Mouse (Mus musculus) urinary bladder, adult 2 months (tissue): ENCODE results near the gene A930009A15Rik. TPM values are rescaled to one million over a fixed set of nuclear protein-coding genes. Genes with fewer than 3 reads are reported as not detected.

ENCODE experiments used
- polyA plus RNA-seq: library from polyadenylated mRNA; depleted of rRNA; stranded (reverse); fragments of >200 nt; gene quantifications from 2 replicates; pipeline ENCODE4 v1.2.3, GENCODE M21; 2012; rRNA removed

The A930009A15Rik gene
- polyA plus RNA-seq, 1 experiment, result not detected

Other genes starting within 250 kb of the A930009A15Rik start
- 18.8 and 19.4 TPM in 2 replicates for gene Tmem19, start 207.5 kb upstream of the A930009A15Rik start, polyA plus RNA-seq
- gene Thap2, start 185.5 kb upstream of the A930009A15Rik start, polyA plus RNA-seq, result 9.9 and 11.1 TPM in 2 replicates
- gene Zfc3h1, start 185.0 kb upstream of the A930009A15Rik start, polyA plus RNA-seq, result 82.9 and 116 TPM in 2 replicates
- gene Lgr5, start 17.8 kb downstream of the A930009A15Rik start, polyA plus RNA-seq, result 3.1 and 3.5 TPM in 2 replicates
- 113 and 130 TPM in 2 replicates for gene Tspan8, start 246.8 kb downstream of the A930009A15Rik start, polyA plus RNA-seq